Mouse (Mus musculus) forebrain, postnatal 0 days (tissue): ENCODE results near the gene Comt. TPM values are rescaled to one million over a fixed set of nuclear protein-coding genes. Genes with fewer than 3 reads are reported as not detected.

ENCODE experiments used
- ATAC-seq: fragments of 200-750 bp; cut with Nextera tagmentation; 2 replicates; pipeline ENCODE4 v1.8.0; 2017; ENCODE audit warnings: mild to moderate bottlenecking, moderate library complexity
- DNase-seq: peaks from one replicate; pipeline ENCODE4 v3.0.0-alpha.2; 2015
- H3K27ac ChIP-seq: fragments of 300-500 bp; sonication (generic); 2 replicates; pipeline ENCODE4 v1.5.1; 2014; ENCODE audit warnings: low read depth, mild to moderate bottlenecking, antibody characterized with exemption, low read length, moderate library complexity, mixed read lengths
- H3K27me3 ChIP-seq: fragments of 300-500 bp; sonication (generic); 2 replicates; pipeline ENCODE4 v1.6.1; 2014; ENCODE audit warnings: mild to moderate bottlenecking, low read length, mixed read lengths; ENCODE audit not compliant: insufficient read depth
- H3K36me3 ChIP-seq: fragments of 300-500 bp; sonication (generic); 2 replicates; pipeline ENCODE4 v1.6.1; 2014; ENCODE audit warnings: mild to moderate bottlenecking, moderate library complexity; ENCODE audit not compliant: insufficient read depth
- H3K4me1 ChIP-seq: fragments of 300-500 bp; sonication (generic); 2 replicates; pipeline ENCODE4 v1.6.1; 2014; ENCODE audit warnings: antibody characterized with exemption; ENCODE audit not compliant: insufficient read depth
- H3K4me2 ChIP-seq: fragments of 300-500 bp; sonication (generic); 2 replicates; pipeline ENCODE4 v1.6.1; 2014; ENCODE audit warnings: low read depth, mild to moderate bottlenecking, moderate library complexity
- H3K4me3 ChIP-seq: fragments of 300-500 bp; sonication (generic); 2 replicates; pipeline ENCODE4 v1.5.1; 2014; ENCODE audit warnings: low read depth, low read length, mixed read lengths
- H3K9ac ChIP-seq: fragments of 300-500 bp; sonication (generic); 2 replicates; pipeline ENCODE4 v1.6.1; 2014; ENCODE audit warnings: mild to moderate bottlenecking
- H3K9me3 ChIP-seq: fragments of 300-500 bp; sonication (generic); 2 replicates; pipeline ENCODE4 v1.6.1; 2016; ENCODE audit warnings: low read length
- CTCF ChIP-seq: sonication (generic); IDR thresholded peaks from 2 replicates; pipeline ENCODE4 v1.5.1; 2016; ENCODE audit warnings: antibody characterized with exemption, control low read depth, low read depth
- WGBS: fragments of 180-500 bp; shearing (Covaris S2); extraction: QIAGEN DNeasy Blood & Tissue Kit; methylation state at CpG from one replicate; pipeline ENCODE4 v1.1.7; 2014; 5-methylcytosine and 5-hydroxymethylcytosine counted together
- polyA plus RNA-seq: library from polyadenylated mRNA; unstranded; fragments of >200 nt; fragmentation: Nextera tagmentation; extraction: Ambion mirVana; gene quantifications from 2 replicates; pipeline ENCODE4 v1.2.1, GENCODE M21; 2015
- total RNA-seq: library from RNA; depleted of rRNA; stranded (reverse); fragments of >200 nt; gene quantifications from 2 replicates; pipeline ENCODE4 v1.2.3, GENCODE M21; 2014

The Comt gene
- total and polyA plus RNA-seq, 2 experiments from 2014 or later: 68.4 to 105 TPM

GRCm38 (mm10) chr16:18385411-18385810, 41.2 kb downstream of the Comt start:
- H3K9me3 ChIP-seq: no peaks in the 10 kb centered on the region
- H3K4me1 ChIP-seq: peaks cover 11% of the 10 kb centered on the region
- no peaks in the 10 kb centered on the region for H3K27me3 ChIP-seq
- H3K36me3 ChIP-seq: no peaks in the 10 kb centered on the region
- DNase-seq: no peak
- TF ChIP-seq CTCF: no peak
- no peak for ATAC-seq
- WGBS: 67% methylated on average over 5 of the region's 5 CpGs
- no peak overlapping the region for H3K4me2 ChIP-seq
- H3K27ac ChIP-seq: no peak overlapping the region
- H3K9ac ChIP-seq: no peak overlapping the region
- no peak overlapping the region for H3K4me3 ChIP-seq

GRCm38 (mm10) chr16:18384659-18385058, 42.0 kb downstream of the Comt start:
- H3K27me3 ChIP-seq: no peaks in the 10 kb centered on the region
- H3K4me1 ChIP-seq: peaks cover 11% of the 10 kb centered on the region
- no peaks in the 10 kb centered on the region for H3K9me3 ChIP-seq
- WGBS: 64% methylated on average over 8 of the region's 8 CpGs
- H3K36me3 ChIP-seq: no peaks in the 10 kb centered on the region
- DNase-seq: no peak
- H3K4me2 ChIP-seq: no peak overlapping the region
- H3K9ac ChIP-seq: no peak overlapping the region
- no peak for TF ChIP-seq CTCF
- ATAC-seq: no peak
- H3K4me3 ChIP-seq: no peak overlapping the region
- no peak overlapping the region for H3K27ac ChIP-seq

GRCm38 (mm10) chr16:18384211-18384610, 42.4 kb downstream of the Comt start:
- no peak for TF ChIP-seq CTCF
- DNase-seq: no peak
- 30% methylated on average over 7 of the region's 7 CpGs for WGBS

DNA sequence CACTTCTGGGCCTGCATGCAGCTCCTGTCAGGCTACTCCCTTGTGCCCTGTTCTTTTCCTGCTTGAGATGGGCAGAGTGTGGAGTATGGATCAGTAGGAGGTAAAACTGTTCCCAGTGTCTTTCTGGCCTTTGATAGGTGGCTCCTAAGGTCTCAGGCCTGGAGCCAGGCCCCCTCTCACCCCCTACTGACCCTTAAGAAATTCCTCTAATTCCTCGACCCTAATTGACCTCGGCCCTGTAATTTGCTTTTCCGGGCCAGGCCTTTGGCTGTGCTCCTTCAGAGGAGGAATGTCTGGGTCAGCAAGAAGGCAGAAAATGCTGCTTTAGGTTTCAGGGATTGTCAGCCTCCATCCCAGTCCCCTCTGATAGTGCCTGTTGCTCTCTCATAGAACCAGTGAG, 42.9 kb downstream of the Comt start:
- Histone ChIP-seq H3K9me3 (no peaks in the 10 kb centered on the region), H3K4me1 (peaks cover 11% of the 10 kb centered on the region), H3K27me3 (no peaks in the 10 kb centered on the region), H3K27ac (no peak overlapping the region), H3K9ac (no peak overlapping the region), H3K4me2 (no peak overlapping the region), H3K4me3 (no peak overlapping the region), H3K36me3 (no peaks in the 10 kb centered on the region)
- no peak for ATAC-seq
- WGBS: 12% methylated on average over 3 of the region's 3 CpGs
- TF ChIP-seq CTCF: no peak
- DNase-seq: no peak

More at GRCm38 (mm10) chr16:18384211-18384610, 42.4 kb downstream of the Comt start:
- no peak overlapping the region for H3K9ac ChIP-seq
- H3K27me3 ChIP-seq: no peaks in the 10 kb centered on the region
- H3K4me3 ChIP-seq: no peak overlapping the region
- no peak overlapping the region for H3K27ac ChIP-seq
- H3K9me3 ChIP-seq: no peaks in the 10 kb centered on the region
- no peaks in the 10 kb centered on the region for H3K36me3 ChIP-seq
- H3K4me1 ChIP-seq: peaks cover 11% of the 10 kb centered on the region
- ATAC-seq: no peak
- H3K4me2 ChIP-seq: no peak overlapping the region

- H3K4me2 ChIP-seq: no peak overlapping the region
- no peak overlapping the region for H3K4me3 ChIP-seq
- no peaks in the 10 kb centered on the region for H3K9me3 ChIP-seq
- peaks cover 11% of the 10 kb centered on the region for H3K4me1 ChIP-seq
- H3K36me3 ChIP-seq: no peaks in the 10 kb centered on the region
- 65% methylated on average over 9 of the region's 9 CpGs for WGBS
- DNase-seq (no peak), ATAC-seq (no peak)
- no peaks in the 10 kb centered on the region for H3K27me3 ChIP-seq
- TF ChIP-seq CTCF: no peak
- no peak overlapping the region for H3K9ac ChIP-seq
- H3K27ac ChIP-seq: no peak overlapping the region
Measured at GRCm38 (mm10) chr16:18383045-18383726, 43.5 kb downstream of the Comt start.

- 38% methylated on average over 6 of the region's 6 CpGs for WGBS
- H3K4me1 ChIP-seq: peaks cover 11% of the 10 kb centered on the region
- peak overlapping the region; percentile 80 for H3K27ac ChIP-seq
- peak; percentile 71 for ATAC-seq
- no peaks in the 10 kb centered on the region for H3K36me3 ChIP-seq
- no peak overlapping the region for H3K4me2 ChIP-seq
- no peaks in the 10 kb centered on the region for H3K27me3 ChIP-seq
- no peak overlapping the region for H3K9ac ChIP-seq
- peak; percentile 73 for DNase-seq
- no peak for TF ChIP-seq CTCF
- no peak overlapping the region for H3K4me3 ChIP-seq
- H3K9me3 ChIP-seq: no peaks in the 10 kb centered on the region
Measured at GRCm38 (mm10) chr16:18381621-18382258, 44.9 kb downstream of the Comt start.

DNA sequence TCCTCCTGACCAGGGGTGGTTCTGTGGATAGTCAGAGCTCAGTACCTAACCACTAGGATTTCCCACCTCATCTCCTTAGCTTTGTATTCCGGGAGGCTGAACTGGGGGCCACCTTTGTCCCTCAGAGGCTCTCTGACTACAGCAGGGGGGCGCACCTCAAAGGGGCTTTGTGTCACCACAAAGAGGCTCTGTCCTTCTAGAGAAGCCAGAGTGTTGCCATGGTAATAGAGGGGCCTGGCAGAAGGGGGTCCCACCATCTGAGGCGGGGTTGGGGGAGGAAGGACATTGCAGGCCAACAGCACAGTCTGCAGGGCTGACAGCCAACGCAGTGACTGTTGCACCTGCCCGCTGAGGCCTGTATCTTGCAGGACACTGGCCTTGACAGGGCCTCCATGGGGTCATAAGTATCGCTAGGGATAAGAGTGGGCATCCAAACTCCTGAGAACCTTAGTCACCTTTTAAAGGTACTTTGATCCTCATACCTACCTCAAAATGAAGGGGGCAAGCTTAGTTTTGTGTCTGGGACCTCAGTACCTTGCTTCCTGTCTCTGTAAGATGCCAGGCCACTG, 46.1 kb downstream of the Comt start:
- TF ChIP-seq CTCF: no peak
- Histone ChIP-seq H3K9me3 (no peaks in the 10 kb centered on the region), H3K27me3 (no peaks in the 10 kb centered on the region), H3K27ac (peak overlapping the region; percentile 57), H3K36me3 (no peaks in the 10 kb centered on the region), H3K4me3 (no peak overlapping the region), H3K4me1 (peaks cover 11% of the 10 kb centered on the region), H3K9ac (no peak overlapping the region), H3K4me2 (no peak overlapping the region)
- 5% methylated on average over 6 of the region's 6 CpGs for WGBS
- peak; percentile 63 for DNase-seq
- peak; percentile 80 for ATAC-seq
